Comparison of ENCODE assay signal across 21 mouse cellular contexts in the genomic region with DNA sequence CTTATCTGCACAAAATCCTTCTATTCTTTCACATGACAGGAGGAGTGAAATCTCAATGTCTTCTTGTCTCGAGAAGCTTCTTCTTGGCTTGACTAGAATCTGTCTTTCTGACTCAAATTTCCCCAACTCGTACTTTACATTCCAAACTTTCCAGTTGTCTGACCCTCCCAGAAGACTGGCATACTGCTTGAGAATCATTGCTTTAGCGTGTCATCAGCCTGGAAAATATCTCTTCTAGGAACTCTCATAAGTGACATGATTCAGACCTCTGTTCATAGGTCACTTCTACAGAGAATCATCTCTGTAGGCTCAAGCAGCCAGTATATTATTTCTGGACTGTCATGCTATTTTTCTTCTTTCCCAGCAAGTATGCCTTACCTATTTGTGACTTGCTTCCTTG. TPM values are rescaled to one million over a fixed set of nuclear protein-coding genes. Genes with fewer than 3 reads are reported as not detected.
DNase-seq lines count a peak whose midpoint lies in the region; TF ChIP-seq lines count a peak whose summit lies in the region.
"Had no signal": no experiment of that assay in that cellular context is flagged by ENCODE, and none has a peak within 500 bp of the region (broad histone marks: within the 10 kb centered on the region; RNA-seq: fewer than 3 reads in every experiment).

No protein-coding gene starts in this region.

- peak; percentile 73 for DNase-seq in 3T3-L1 (ENCODE audit: low read depth, low spot score)
- DNase-seq in kidney, postnatal 25 days, result no peak
- no peak for DNase-seq in ovary, postnatal 10 days (ENCODE audit: low spot score)
- DNase-seq in kidney, postnatal 4 days, result no peak
- DNase-seq: adrenal gland, adult 2 months; adrenal gland, adult 8-10 months; adrenal gland, postnatal 10 days; adrenal gland, postnatal 14 days; adrenal gland, postnatal 25 days; adrenal gland, postnatal 36 days; B cell, adult 2 months; cerebellum, adult 11 months; cerebellum, adult 11-12 months; cerebellum, adult 18-20 months; cerebellum, adult 2 months had no signal

- H3K27me3 ChIP-seq in myocyte (ENCODE audit: control insufficient read depth, insufficient read depth, insufficient read length), result no peaks in the 10 kb centered on the region
- H3K27me3 ChIP-seq: CH12.LX, Patski had no signal

- no peak for TF ChIP-seq CTCF in embryonic fibroblast, embryonic 13.5 days (IDR thresholded peaks at IDR 0.05; ENCODE audit: borderline replicate concordance, insufficient read depth, low read length)

- H3K4me2 ChIP-seq in myocyte (ENCODE audit: low read depth), result peak overlapping the region; percentile 24

- no peak overlapping the region for H3ac ChIP-seq in myocyte (ENCODE audit: control insufficient read depth, insufficient read length)

- no peaks in the 10 kb centered on the region for H3K4me1 ChIP-seq in embryonic fibroblast, embryonic 13.5 days (ENCODE audit: control insufficient read depth, insufficient read depth, low read length)

- no peaks in the 10 kb centered on the region for H3K79me2 ChIP-seq in myocyte (ENCODE audit: control insufficient read depth, insufficient read depth)

- H3K36me3 ChIP-seq in myocyte (ENCODE audit: control insufficient read depth, insufficient read depth), result no peaks in the 10 kb centered on the region
- H3K36me3 ChIP-seq: G1E had no signal

- no peak overlapping the region for H3K4me3 ChIP-seq in embryonic fibroblast, embryonic 13.5 days (ENCODE audit: insufficient read depth, low read length)
- H3K4me3 ChIP-seq in myocyte, result no peak overlapping the region

- TF ChIP-seq POLR2A in embryonic fibroblast, embryonic 13.5 days (IDR thresholded peaks at IDR 0.05; ENCODE audit: low read depth, low read length), result no peak
- TF ChIP-seq POLR2A in myocyte (IDR thresholded peaks at IDR 0.05; ENCODE audit: insufficient read length, low read depth), result no peak

- peak overlapping the region; percentile 18; the same call in 1 of the 2 replicates for H3K27ac ChIP-seq in embryonic fibroblast, embryonic 13.5 days (ENCODE audit: insufficient read depth, low read length)

TF ChIP-seq in myocyte, 11 proteins besides CTCF, POLR2A, EP300 and RAD21:
- TF ChIP-seq E2F4 (IDR thresholded peaks at IDR 0.05; ENCODE audit: insufficient read depth) (no peak), CEBPB (IDR thresholded peaks at IDR 0.05; ENCODE audit: insufficient read depth, poor library complexity, severe bottlenecking) (peak; percentile 64; the same call in 1 of the 2 replicates)

RNA-seq across cellular contexts. Expression of gene Kcnip4, which starts 26.0 kb away (rescaled TPM):
- 0.23 and 0.30 TPM in 2 replicates for polyA plus RNA-seq in embryonic fibroblast, embryonic 13.5 days (2011; ENCODE audit: insufficient read length, low read depth, missing spikeins)
- polyA plus RNA-seq in myocyte (2012; fragmentation: generic; extraction: Trizol), result 0.06 TPM
- polyA plus RNA-seq: CD4-positive, CD25-positive, alpha-beta regulatory T cell, adult 4 months; G1E had no signal
